Mouse (Mus musculus) heart, adult 2 months (tissue): ENCODE data around the gene Fndc11.

Source experiments
- CTCF ChIP-seq: fragments of 200-600 bp; IDR thresholded peaks from 2 replicates; pipeline ENCODE4 v1.8.1; 2022; ENCODE audit warnings: antibody characterized with exemption, mild to moderate bottlenecking, moderate library complexity
- POLR2A ChIP-seq: fragments of 200-500 bp; IDR thresholded peaks from 2 replicates; pipeline ENCODE4 v1.6.1; 2011; ENCODE audit warnings: mild to moderate bottlenecking, low read depth, low read length, control low read depth; ENCODE audit not compliant: insufficient read depth

- TF ChIP-seq POLR2A (no peak), CTCF (no peak)
These were observed 23.0 kb upstream of the Fndc11 start for GRCm38 (mm10) chr2:181196628-181197300.
